Mouse (Mus musculus) ES-Bruce4 (cell line): Measurements from ENCODE around the gene C530008M17Rik.

ENCODE experiments used
- EP300 ChIP-seq: IDR thresholded peaks from 2 replicates; pipeline ENCODE4 v1.6.1; 2011; ENCODE audit warnings: low read depth, low read length; ENCODE audit not compliant: insufficient read depth
- POLR2A ChIP-seq: IDR thresholded peaks from one replicate; pipeline ENCODE4 v1.8.1; 2011; ENCODE audit warnings: low read length; ENCODE audit not compliant: insufficient read depth

- TF ChIP-seq EP300 (no peak), POLR2A (no peak)
These were observed 1.2 kb downstream of the C530008M17Rik start for GRCm38 (mm10) chr5:76657245-76658083.
